Mouse (Mus musculus) kidney, adult 2 months (tissue): Measurements from ENCODE around the gene Aars.
"Not testable (repeated sequence)": the region's sequence is repeated elsewhere in the genome, so short reads cannot be mapped to it uniquely, and the experiment has no call there.

Experiments used
- CTCF ChIP-seq: fragments of 200-500 bp; conservative IDR thresholded peaks from 2 replicates; pipeline ENCODE4 v1.5.1; 2011; ENCODE audit warnings: low read depth, mild to moderate bottlenecking, control low read depth, low read length, moderate library complexity, mixed read lengths; ENCODE audit not compliant: insufficient read depth, insufficient read length
- POLR2A ChIP-seq: fragments of 200-500 bp; IDR thresholded peaks from one replicate; pipeline ENCODE4 v1.6.1; 2011; ENCODE audit warnings: low read depth, low read length, control low read depth

DNA sequence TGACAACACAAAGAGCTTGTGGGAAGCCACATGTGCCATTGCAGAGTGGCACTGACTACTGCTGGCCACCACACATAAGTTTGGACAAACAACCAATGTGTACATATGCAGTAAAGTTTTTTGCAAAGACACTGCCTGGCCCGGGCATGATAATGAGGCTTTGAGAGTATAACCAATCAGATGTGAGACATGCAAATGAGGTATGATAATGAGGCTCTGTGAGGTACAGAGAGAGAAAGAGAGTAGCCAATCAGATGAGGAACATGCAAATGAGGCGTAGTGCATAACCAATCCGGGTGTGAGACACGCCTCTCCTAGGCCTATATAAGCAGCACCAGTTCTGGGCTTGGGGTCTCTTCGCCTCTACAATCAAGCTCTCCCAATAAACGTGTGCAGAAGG is 59.4 kb downstream of the Aars start, which contains the start of gene Clec18a:
- TF ChIP-seq CTCF, POLR2A: not testable (repeated sequence)
